Mouse (Mus musculus): ENCODE data around the gene Atp6v1e2. TPM values are rescaled to one million over a fixed set of nuclear protein-coding genes. Genes with fewer than 3 reads are reported as not detected.

The Atp6v1e2 gene
- total and polyA plus RNA-seq, 3 experiments, result not detected

DNA sequence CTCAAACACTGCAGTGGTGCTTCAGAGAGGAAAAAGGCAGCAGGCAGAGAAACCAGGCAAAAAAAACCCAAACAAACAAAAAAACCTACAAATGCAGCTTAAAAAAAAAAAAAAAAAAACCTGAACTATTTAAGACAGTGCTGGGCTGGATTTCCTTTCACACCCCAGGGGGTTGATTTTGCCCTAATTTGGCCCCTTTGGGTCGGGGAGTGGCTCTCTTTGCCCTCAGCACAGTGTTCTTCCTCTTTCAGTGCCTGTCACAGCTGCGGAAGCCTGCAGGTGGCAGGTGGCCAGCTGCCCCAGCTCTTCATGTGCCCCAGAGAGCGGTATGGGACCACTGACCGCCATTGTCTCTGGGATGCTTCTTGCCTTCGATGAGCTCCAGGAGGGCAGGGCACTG, 21.9 kb upstream of the Atp6v1e2 start:
- in situ Hi-C loops (cut with MboI; ENCODE audit: low pct_ligation_motif_present, low pct_unique_long_range_greater_than_20kb, low sequenced_read_pairs), result no loop called here
- DNase-seq (ENCODE audit: extremely low read depth), result peak; percentile 88
- H3K27ac ChIP-seq (ENCODE audit: insufficient read depth, low read depth), result 0 out of 2 replicates have a peak overlapping the region, but pooled peaks have one; percentile 24
- H3K4me3 ChIP-seq (replicated peaks in 1 of 3; ENCODE audit: low read depth in 2 of 3, low read length in 2 of 3, poor library complexity in 1 of 3), result no peak overlapping the region
- H3K9me3 ChIP-seq (replicated peaks; ENCODE audit: low read length), result no peaks in the 10 kb centered on the region
- dilution Hi-C loops (cut with MboI; ENCODE audit: extremely low pct_ligation_motif_present, extremely low pct_unique_long_range_greater_than_20kb, low sequenced_read_pairs), result no loop called here
- H3K4me1 ChIP-seq (ENCODE audit: control insufficient read depth in 1 of 2, insufficient read depth in 2 of 2), result peaks cover 39 to 85% of the 10 kb centered on the region in 2 experiments
- H3K79me2 ChIP-seq (replicated peaks; ENCODE audit: control insufficient read depth, extremely low read depth, insufficient read depth, poor library complexity, severe bottlenecking), result peaks cover 9% of the 10 kb centered on the region
- no peak overlapping the region for H3K9ac ChIP-seq (ENCODE audit: insufficient read depth, low read depth)
- H3K4me2 ChIP-seq (ENCODE audit: insufficient read depth, low read depth, poor library complexity, severe bottlenecking), result peak overlapping the region; percentile 32
- TF ChIP-seq SMC3 (IDR thresholded peaks at IDR 0.05; ENCODE audit: low read depth, low read length), result peak; percentile 23; the same call in 1 of the 2 replicates
- no peak for TF ChIP-seq GABPA (IDR thresholded peaks at IDR 0.05; ENCODE audit: insufficient replicate concordance, low read depth, low read length)
- TF ChIP-seq TCF12 (IDR thresholded peaks at IDR 0.05; ENCODE audit: low read depth, low read length), result peak; percentile 95
- TF ChIP-seq CHD2 (IDR thresholded peaks at IDR 0.05; ENCODE audit: low read length), result no peak
- TF ChIP-seq EP300 (IDR thresholded peaks at IDR 0.05; ENCODE audit: low read length), result peak; percentile 80
- TF ChIP-seq MEF2A (IDR thresholded peaks at IDR 0.05; ENCODE audit: borderline replicate concordance, low read depth, low read length), result peak; percentile 86
- peak; percentile 14 for TF ChIP-seq RAD21 (IDR thresholded peaks at IDR 0.05; ENCODE audit: low read depth, low read length)
- peak; percentile 97 for TF ChIP-seq ZNF384 (IDR thresholded peaks at IDR 0.05; ENCODE audit: low read depth, low read length)
- TF ChIP-seq JUN (IDR thresholded peaks at IDR 0.05; ENCODE audit: insufficient read depth, low read depth, low read length), result no peak
- TF ChIP-seq POLR2A (IDR thresholded peaks at IDR 0.05; ENCODE audit: low read depth, low read length), result 0 out of 2 replicates have a peak, but pooled peaks have one; percentile 16
- peak in 1 of 2 experiments; percentile 38; a peak in 2 of 4 replicates for TF ChIP-seq CTCF (conservative IDR thresholded peaks at IDR 0.05 in 1 of 2, IDR thresholded peaks at IDR 0.05 in 1 of 2; ENCODE audit: low read depth in 2 of 2, low read length in 2 of 2)
- no peak for TF ChIP-seq USF2 (conservative IDR thresholded peaks at IDR 0.05; ENCODE audit: low read depth, low read length)
- TF ChIP-seq ZMIZ1 (IDR thresholded peaks at IDR 0.05; ENCODE audit: low read depth, low read length), result no peak
- TF ChIP-seq BHLHE40 (IDR thresholded peaks at IDR 0.05; ENCODE audit: low read depth, low read length), result peak; percentile 50; the same call in 1 of the 2 replicates
- TF ChIP-seq MAX (IDR thresholded peaks at IDR 0.05; ENCODE audit: low read length), result 0 out of 2 replicates have a peak, but pooled peaks have one; percentile 37
- no peak; the same call in 1 of the 2 replicates for TF ChIP-seq HCFC1 (IDR thresholded peaks at IDR 0.05; ENCODE audit: low read depth, low read length)
- TF ChIP-seq ELF1 (IDR thresholded peaks at IDR 0.05; ENCODE audit: low read depth, low read length), result peak; percentile 53; the same call in 1 of the 2 replicates
- 0 out of 2 replicates have a peak, but pooled peaks have one; percentile 37 for TF ChIP-seq ETS1 (conservative IDR thresholded peaks at IDR 0.05; ENCODE audit: low read depth, low read length)
- TF ChIP-seq IRF4 (IDR thresholded peaks at IDR 0.05; ENCODE audit: low read depth, low read length), result peak; percentile 31
- H3K36me3 ChIP-seq (replicated peaks in 1 of 2; ENCODE audit: control insufficient read depth in 1 of 2, insufficient read depth in 1 of 2, low read length in 1 of 2), result peaks cover 45 to 81% of the 10 kb centered on the region in 2 experiments
- no peaks in the 10 kb centered on the region for H3K27me3 ChIP-seq (replicated peaks)

DNA sequence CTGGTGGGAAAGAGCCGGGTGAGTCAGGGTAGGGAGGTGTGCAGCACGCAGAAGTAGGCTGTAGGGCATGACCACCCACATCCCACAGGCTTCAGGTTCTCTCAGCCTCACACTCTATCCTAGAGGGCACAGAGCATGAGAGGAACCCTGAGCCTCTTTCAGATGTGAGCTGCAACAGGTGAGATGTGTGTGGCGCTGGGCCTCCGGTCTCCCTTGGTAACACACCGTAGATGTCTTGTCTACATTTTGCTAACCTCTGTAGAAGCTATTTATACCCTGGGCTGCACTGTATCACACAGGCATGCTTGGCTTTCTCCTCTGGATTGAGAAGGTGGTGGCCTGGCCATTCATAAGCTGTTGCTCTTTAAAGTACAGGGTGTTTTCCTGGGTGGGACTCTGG, 20.9 kb upstream of the Atp6v1e2 start:
- H3K27me3 ChIP-seq (replicated peaks), result no peaks in the 10 kb centered on the region
- H3K4me3 ChIP-seq (replicated peaks in 1 of 3; ENCODE audit: low read depth in 2 of 3, low read length in 2 of 3, poor library complexity in 1 of 3), result peak overlapping the region in 1 of 3 experiments; percentile 27
- dilution Hi-C loops (cut with MboI; ENCODE audit: extremely low pct_ligation_motif_present, extremely low pct_unique_long_range_greater_than_20kb, low sequenced_read_pairs), result no loop called here
- no peak overlapping the region for H3K9ac ChIP-seq (ENCODE audit: insufficient read depth, low read depth)
- H3K4me1 ChIP-seq (ENCODE audit: control insufficient read depth in 1 of 2, insufficient read depth in 2 of 2), result peaks cover 39 to 85% of the 10 kb centered on the region in 2 experiments
- peaks cover 38 to 71% of the 10 kb centered on the region in 2 experiments for H3K36me3 ChIP-seq (replicated peaks in 1 of 2; ENCODE audit: control insufficient read depth in 1 of 2, insufficient read depth in 1 of 2, low read length in 1 of 2)
- in situ Hi-C loops (cut with MboI; ENCODE audit: low pct_ligation_motif_present, low pct_unique_long_range_greater_than_20kb, low sequenced_read_pairs), result no loop called here
- H3K9me3 ChIP-seq (replicated peaks; ENCODE audit: low read length), result no peaks in the 10 kb centered on the region
- TF ChIP-seq MEF2A (IDR thresholded peaks at IDR 0.05; ENCODE audit: borderline replicate concordance, low read depth, low read length), result no peak
- no peak for TF ChIP-seq ZKSCAN1 (IDR thresholded peaks at IDR 0.05; ENCODE audit: borderline replicate concordance, low read depth, low read length)
- TF ChIP-seq RCOR1 (conservative IDR thresholded peaks at IDR 0.05; ENCODE audit: low read depth, low read length), result no peak
- no peak for TF ChIP-seq MYC (IDR thresholded peaks at IDR 0.05; ENCODE audit: low read depth, low read length)
- no peak for TF ChIP-seq POLR2A (IDR thresholded peaks at IDR 0.05; ENCODE audit: low read depth, low read length)
- TF ChIP-seq JUND (conservative IDR thresholded peaks at IDR 0.05; ENCODE audit: low read depth, low read length), result no peak
- no peak for TF ChIP-seq SIN3A (IDR thresholded peaks at IDR 0.05; ENCODE audit: low read length)
- TF ChIP-seq HCFC1 (IDR thresholded peaks at IDR 0.05; ENCODE audit: low read depth, low read length), result no peak
- no peak for TF ChIP-seq IRF4 (IDR thresholded peaks at IDR 0.05; ENCODE audit: low read depth, low read length)
- no peak for TF ChIP-seq MAZ (IDR thresholded peaks at IDR 0.05; ENCODE audit: low read depth, low read length)
- TF ChIP-seq MAX (IDR thresholded peaks at IDR 0.05; ENCODE audit: low read length), result no peak
- TF ChIP-seq ZMIZ1 (IDR thresholded peaks at IDR 0.05; ENCODE audit: low read depth, low read length), result no peak
- TF ChIP-seq MAFK (IDR thresholded peaks at IDR 0.05; ENCODE audit: insufficient replicate concordance, low read length), result no peak
- peak overlapping the region; percentile 16; the same call in 1 of the 2 replicates for H3K4me2 ChIP-seq (ENCODE audit: insufficient read depth, low read depth, poor library complexity, severe bottlenecking)
- peaks cover 13% of the 10 kb centered on the region for H3K79me2 ChIP-seq (replicated peaks; ENCODE audit: control insufficient read depth, extremely low read depth, insufficient read depth, poor library complexity, severe bottlenecking)
- H3K27ac ChIP-seq (ENCODE audit: insufficient read depth, low read depth), result peak overlapping the region; percentile 33; the same call in 1 of the 2 replicates
- no peak for DNase-seq (ENCODE audit: extremely low read depth)
